Mouse (Mus musculus) heart, embryonic 14.5 days (tissue): ENCODE data around the gene Gm8050. TPM values are rescaled to one million over a fixed set of nuclear protein-coding genes. Genes with fewer than 3 reads are reported as not detected.
"Not testable (repeated sequence)": the region's sequence is repeated elsewhere in the genome, so short reads cannot be mapped to it uniquely, and the experiment has no call there.

Experiments
- ATAC-seq: fragments of 200-750 bp; cut with Nextera tagmentation; 2 replicates; pipeline ENCODE4 v1.8.0; 2017; ENCODE audit warnings: low read depth, moderate TSS enrichment; ENCODE audit not compliant: insufficient number of reproducible peaks, insufficient read depth, low FRiP score
- H3K27ac ChIP-seq, 2 experiments: fragments of 200-500 bp in 1 of 2; fragments of 300-500 bp in 1 of 2; sonication (generic) in 1 of 2; replicated peaks in 1 of 2; 2 replicates each; pipeline ENCODE4 v1.5.1; 2012 to 2014; ENCODE audit warnings: low read depth in 2 of 2, low read length in 2 of 2, control low read depth in 1 of 2, mild to moderate bottlenecking in 1 of 2, mixed read lengths in 1 of 2; ENCODE audit not compliant: control insufficient read depth in 1 of 2, insufficient read depth in 1 of 2
- H3K27me3 ChIP-seq: fragments of 300-500 bp; sonication (generic); 2 replicates; pipeline ENCODE4 v1.6.1; 2014; ENCODE audit warnings: mild to moderate bottlenecking, low read length, control low read depth; ENCODE audit not compliant: control insufficient read depth, insufficient read depth
- H3K36me3 ChIP-seq: fragments of 300-500 bp; sonication (generic); 2 replicates; pipeline ENCODE4 v1.6.1; 2014; ENCODE audit warnings: mild to moderate bottlenecking, control low read depth, low read length, mixed read lengths; ENCODE audit not compliant: control insufficient read depth, insufficient read depth
- H3K4me1 ChIP-seq, 2 experiments: fragments of 200-500 bp in 1 of 2; fragments of 300-500 bp in 1 of 2; sonication (generic) in 1 of 2; 2 replicates each; pipeline ENCODE4 v1.6.1; 2012 to 2014; ENCODE audit warnings: low read length in 2 of 2, control low read depth in 1 of 2, mixed read lengths in 1 of 2; ENCODE audit not compliant: control insufficient read depth in 2 of 2, insufficient read depth in 2 of 2
- H3K4me2 ChIP-seq: fragments of 300-500 bp; sonication (generic); 2 replicates; pipeline ENCODE4 v1.6.1; 2014; ENCODE audit warnings: mild to moderate bottlenecking, low read length
- H3K4me3 ChIP-seq, 2 experiments: fragments of 200-500 bp in 1 of 2; fragments of 300-500 bp in 1 of 2; sonication (generic) in 1 of 2; 2 replicates each; pipeline ENCODE4 v1.5.1; 2012 to 2014; ENCODE audit warnings: low read length in 2 of 2, mild to moderate bottlenecking in 2 of 2, control low read depth in 1 of 2, low read depth in 1 of 2, moderate library complexity in 1 of 2; ENCODE audit not compliant: control insufficient read depth in 1 of 2, insufficient read depth in 1 of 2
- H3K9ac ChIP-seq: fragments of 300-500 bp; sonication (generic); 2 replicates; pipeline ENCODE4 v1.6.1; 2014; ENCODE audit warnings: mild to moderate bottlenecking, low read length
- H3K9me3 ChIP-seq: fragments of 300-500 bp; sonication (generic); 2 replicates; pipeline ENCODE4 v1.6.1; 2016; ENCODE audit warnings: low read length, control low read depth; ENCODE audit not compliant: control insufficient read depth
- WGBS: fragments of 180-500 bp; shearing (Covaris S2); extraction: QIAGEN DNeasy Blood & Tissue Kit; methylation state at CpG from one replicate; pipeline ENCODE4 v1.1.7; 2014; 5-methylcytosine and 5-hydroxymethylcytosine counted together
- polyA plus RNA-seq: library from polyadenylated mRNA; unstranded; fragments of >200 nt; fragmentation: Nextera tagmentation; extraction: Ambion mirVana; gene quantifications from 2 replicates; pipeline ENCODE4 v1.2.1, GENCODE M21; 2014

Gene Gm8050
- polyA plus RNA-seq: not detected in 2 replicates

DNA sequence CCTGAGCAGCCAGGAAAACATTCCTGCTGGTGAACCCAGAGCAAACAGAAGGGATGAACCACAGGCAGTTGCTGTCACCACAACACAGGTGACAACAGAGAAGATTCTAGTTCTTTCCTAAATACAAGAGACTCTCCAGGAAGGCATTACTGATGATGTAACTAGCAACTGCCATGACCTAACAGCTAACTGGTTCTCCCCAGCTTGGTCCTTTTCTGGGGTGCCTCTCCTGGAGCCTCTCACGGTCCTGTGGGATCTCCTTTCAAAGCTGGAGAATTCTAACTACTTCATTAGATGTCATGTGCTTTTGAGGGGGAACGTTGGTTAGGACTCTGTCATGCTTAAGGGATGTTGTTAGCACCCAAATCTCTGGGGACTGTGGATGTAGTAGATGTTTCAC, at the start of gene Gm8050:
Gene Gm8050, minus strand, starts transcription at position 101 of the 400 bp plus-strand sequence.
- ATAC-seq, H3K4me1 ChIP-seq, H3K4me2 ChIP-seq, H3K27ac ChIP-seq, H3K36me3 ChIP-seq, H3K4me3 ChIP-seq, H3K9me3 ChIP-seq, H3K27me3 ChIP-seq, H3K9ac ChIP-seq: not testable (repeated sequence)
- no CpG with 5 or more reads among the region's 2 CpGs for WGBS

DNA sequence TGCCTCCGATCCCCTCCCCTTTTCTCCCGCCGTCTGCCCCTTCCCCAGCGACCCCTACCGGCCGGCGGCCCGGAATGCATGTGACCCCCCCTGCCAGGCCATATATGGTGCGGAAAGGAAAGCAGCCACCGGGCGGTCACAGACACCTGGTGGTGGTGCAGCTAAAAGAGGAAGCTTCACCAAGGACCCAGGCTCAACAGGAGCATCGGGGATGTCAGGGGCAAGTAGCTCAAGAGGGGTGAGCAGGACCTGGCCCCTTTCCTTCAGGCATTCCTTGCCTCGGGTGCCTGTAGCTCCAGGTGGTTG, 37.1 kb upstream of the Gm8050 start:
- peak overlapping the region; percentile 50; the same call in 1 of the 2 replicates for H3K4me2 ChIP-seq
- not testable (repeated sequence) for H3K36me3 ChIP-seq, ATAC-seq, H3K27me3 ChIP-seq, H3K4me1 ChIP-seq, H3K27ac ChIP-seq, H3K9ac ChIP-seq, H3K9me3 ChIP-seq
- H3K4me3 ChIP-seq: peak overlapping the region in 1 of 2 experiments; percentile 39; a peak in 3 of 4 replicates
- 0% methylated on average over 1 of the region's 13 CpGs for WGBS

DNA sequence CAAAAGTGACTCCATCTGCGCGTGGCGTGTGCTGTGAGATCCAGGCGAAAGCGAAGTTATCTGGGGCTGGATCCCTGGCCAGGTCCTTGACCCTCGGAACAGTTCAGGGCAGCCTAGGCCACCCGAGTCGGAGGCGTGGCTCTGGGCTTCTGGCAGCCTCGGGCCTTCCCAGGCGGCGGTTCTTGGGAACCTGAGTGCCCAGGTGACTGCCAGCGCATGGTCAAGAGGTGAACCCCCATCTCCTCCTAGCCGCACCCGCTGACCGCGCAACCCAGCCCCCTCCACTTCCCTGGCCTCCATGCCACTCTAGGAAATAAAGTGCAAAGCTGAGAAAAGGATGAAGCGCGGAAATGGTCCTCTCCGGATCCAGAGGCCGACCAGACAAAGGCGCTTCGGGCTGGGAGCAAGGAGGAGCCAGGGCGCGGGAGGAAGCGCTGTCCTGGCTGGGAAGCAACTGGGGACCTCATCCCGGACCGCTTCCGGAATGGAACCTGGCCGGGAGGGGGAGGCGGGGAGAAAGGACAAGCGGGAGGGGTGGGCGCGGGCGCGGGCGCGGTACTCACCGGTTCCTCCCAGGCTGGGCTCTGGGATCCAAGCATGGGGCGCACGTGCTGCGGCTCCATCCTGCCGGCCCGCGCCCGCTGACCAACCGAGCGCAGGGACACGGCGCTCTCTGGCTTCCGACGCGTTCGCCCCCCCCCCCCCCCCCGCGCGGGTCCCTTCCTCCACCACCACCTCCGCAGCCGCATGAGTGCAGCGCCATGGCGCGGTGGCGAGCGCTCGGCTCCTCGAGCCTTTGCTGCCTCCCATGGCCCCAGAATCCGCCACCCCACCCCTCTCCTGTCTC, 36.6 kb upstream of the Gm8050 start:
- not testable (repeated sequence) for ATAC-seq, H3K27ac ChIP-seq, H3K9me3 ChIP-seq, H3K27me3 ChIP-seq, H3K36me3 ChIP-seq, H3K4me1 ChIP-seq
- Histone ChIP-seq H3K9ac (peak overlapping the region; percentile 56), H3K4me3 (peak overlapping the region; percentile 39 to 54), H3K4me2 (peak overlapping the region; percentile 50)
- WGBS: 0% methylated on average over 33 of the region's 67 CpGs

DNA sequence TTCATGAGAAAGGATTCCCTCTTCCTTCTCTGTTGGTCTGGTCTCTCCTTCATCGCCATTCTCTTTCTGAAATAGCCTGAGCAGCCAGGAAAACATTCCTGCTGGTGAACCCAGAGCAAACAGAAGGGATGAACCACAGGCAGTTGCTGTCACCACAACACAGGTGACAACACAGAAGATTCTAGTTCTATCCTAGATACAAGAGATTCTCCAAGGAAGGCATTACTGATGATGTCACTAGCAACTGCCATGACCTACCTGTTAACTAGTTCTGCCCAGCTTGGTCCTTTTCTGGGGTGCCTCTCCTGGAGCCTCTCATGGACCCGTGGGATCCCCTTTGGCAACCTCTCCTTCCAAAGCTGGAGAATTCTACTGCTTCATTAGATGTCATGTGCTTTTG, 22.2 kb upstream of the Gm8050 start, which contains the start of gene Gm3636:
Gene Gm3636, minus strand, starts transcription at position 101 of the 400 bp plus-strand sequence.
- not testable (repeated sequence) for H3K27ac ChIP-seq, H3K9me3 ChIP-seq, H3K4me2 ChIP-seq, H3K36me3 ChIP-seq, H3K4me3 ChIP-seq, H3K9ac ChIP-seq, H3K4me1 ChIP-seq, ATAC-seq, H3K27me3 ChIP-seq
- WGBS: no CpG with 5 or more reads among the region's 2 CpGs

DNA sequence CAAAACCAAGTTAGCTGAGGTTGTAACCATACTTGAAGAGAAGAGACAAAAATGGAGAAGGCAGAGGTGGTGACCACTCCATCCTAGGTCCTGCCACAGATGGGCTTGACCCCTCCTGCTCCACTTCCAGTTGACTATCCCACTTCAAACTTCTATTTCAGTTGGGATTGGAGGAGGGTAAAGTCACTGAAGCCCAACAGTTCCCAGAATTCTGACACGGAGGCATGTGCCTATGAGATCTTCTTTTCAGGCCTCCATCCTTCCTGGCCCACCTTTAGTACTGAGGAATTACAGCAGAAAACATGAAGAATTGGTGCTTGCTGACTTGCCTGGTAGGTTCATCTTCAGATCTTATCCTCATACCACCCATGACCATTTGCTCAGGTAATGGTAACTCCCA, 36.0 kb downstream of the Gm8050 start, which contains the start of gene Gm10251:
Gene Gm10251, minus strand, starts transcription at position 101 of the 400 bp plus-strand sequence.
- not testable (repeated sequence) for H3K4me1 ChIP-seq, H3K9ac ChIP-seq, H3K4me3 ChIP-seq, H3K36me3 ChIP-seq, ATAC-seq, H3K27me3 ChIP-seq, H3K9me3 ChIP-seq, H3K4me2 ChIP-seq, H3K27ac ChIP-seq
- no CpG with 5 or more reads among the region's 1 CpGs for WGBS

Other genes starting within 250 kb of the Gm8050 start
- gene Gm8356, start 183.0 kb downstream of the Gm8050 start, polyA plus RNA-seq: not detected in 2 replicates
- 0.77 and 1.3 TPM in 2 replicates for gene Gm3629, start 129.6 kb downstream of the Gm8050 start, polyA plus RNA-seq
- gene Gm3460, start 97.8 kb downstream of the Gm8050 start, polyA plus RNA-seq: not detected in 2 replicates
- gene Gm10251, start 36.1 kb downstream of the Gm8050 start, polyA plus RNA-seq: not detected in 2 replicates
- gene Gm3636, start 22.1 kb upstream of the Gm8050 start, polyA plus RNA-seq: 8.3 and 13.3 TPM in 2 replicates
- gene Gm8362, start 54.2 kb upstream of the Gm8050 start, polyA plus RNA-seq: not detected in 2 replicates
- not detected in 2 replicates for gene Gm3642, start 120.1 kb upstream of the Gm8050 start, polyA plus RNA-seq
- gene Gm3667, start 169.7 kb upstream of the Gm8050 start, polyA plus RNA-seq: 0.75 and 1.9 TPM in 2 replicates